Mouse (Mus musculus): Measurements from ENCODE around the gene Plcxd2.

- no peak for TF ChIP-seq CTCF (IDR thresholded peaks at IDR 0.05; ENCODE audit: borderline replicate concordance, insufficient read depth, low read depth, low read length)
- TF ChIP-seq POLR2A (IDR thresholded peaks at IDR 0.05; ENCODE audit: borderline replicate concordance, insufficient read depth, low read length) = no peak
These were observed 41.3 kb downstream of the Plcxd2 start for GRCm38 (mm10) chr16:45968716-45969115.
